ENCODE assay signal across 8 mouse cellular contexts in genomic region chr5:137628498-137629305, GRCm38 (mm10). TPM values are rescaled to one million over a fixed set of nuclear protein-coding genes. Genes with fewer than 3 reads are reported as not detected.
A peak's percentile ranks its signal among the peaks of the same experiment; 100 is the strongest.
DNase-seq lines count a peak whose midpoint lies in the region; ATAC-seq and TF ChIP-seq lines count a peak whose summit lies in the region.

Gene Fbxo24, minus strand, starts transcription at chr5:137629002.
Gene Lrch4, plus strand, starts transcription at chr5:137629121.
Gene Gm20605, plus strand, starts transcription at chr5:137629175.

- H3K4me2 ChIP-seq in CH12.LX (ENCODE audit: insufficient read depth, low read depth, poor library complexity, severe bottlenecking), result peak within 1 kb of the TSS; percentile 91
- peak within 1 kb of the TSS; percentile 86 for H3K4me2 ChIP-seq in forebrain, embryonic 11.5 days (ENCODE audit: low read depth, low read length, severe bottlenecking)
- H3K4me2 ChIP-seq in heart, embryonic 16.5 days (ENCODE audit: low read depth, low read length), result peak within 1 kb of the TSS; percentile 91
- peak within 1 kb of the TSS; percentile 93 for H3K4me2 ChIP-seq in liver, embryonic 15.5 days
- H3K4me2 ChIP-seq in neural tube, embryonic 12.5 days (replicated peaks), result peak within 1 kb of the TSS; percentile 79

- H3K36me3 ChIP-seq in CH12.LX (replicated peaks in 1 of 2; ENCODE audit: control insufficient read depth in 1 of 2, insufficient read depth in 1 of 2, low read length in 1 of 2), result peaks cover 7 to 15% of the 10 kb centered on the region in 2 experiments
- H3K36me3 ChIP-seq in forebrain, embryonic 11.5 days (ENCODE audit: control insufficient read depth, insufficient read depth, low read length), result no peaks in the 10 kb centered on the region
- H3K36me3 ChIP-seq in heart, embryonic 16.5 days (ENCODE audit: control insufficient read depth, insufficient read depth), result peaks cover under 1% of the 10 kb centered on the region; the same call in 1 of the 2 replicates
- peaks cover 10% of the 10 kb centered on the region for H3K36me3 ChIP-seq in liver, embryonic 15.5 days (replicated peaks)
- H3K36me3 ChIP-seq in neural tube, embryonic 12.5 days, result peaks cover 10% of the 10 kb centered on the region

- WGBS in forebrain, embryonic 11.5 days, result under 1% methylated on average over 45 of the region's 46 CpGs
- WGBS in heart, embryonic 16.5 days, result under 1% methylated on average over 46 of the region's 46 CpGs
- under 1% methylated on average over 46 of the region's 46 CpGs for WGBS in liver, embryonic 15.5 days (ENCODE audit: insufficient replicate concordance)
- under 1% methylated on average over 46 of the region's 46 CpGs for WGBS in neural tube, embryonic 12.5 days

- ATAC-seq in forebrain, embryonic 11.5 days (replicated peaks; ENCODE audit: low FRiP score), result peak; percentile 98
- peak; percentile 95 for ATAC-seq in heart, embryonic 16.5 days (replicated peaks; ENCODE audit: extremely low read depth, insufficient read depth, low FRiP score)
- ATAC-seq in liver, embryonic 15.5 days (ENCODE audit: insufficient read depth), result peak; percentile 92
- peak; percentile 99 for ATAC-seq in neural tube, embryonic 12.5 days (ENCODE audit: low FRiP score, low read depth)

- no peak for TF ChIP-seq CTCF in CH12.LX (conservative IDR thresholded peaks at IDR 0.05 in 1 of 2, IDR thresholded peaks at IDR 0.05 in 1 of 2; ENCODE audit: low read depth in 2 of 2, low read length in 2 of 2)

- no peak for TF ChIP-seq RAD21 in CH12.LX (IDR thresholded peaks at IDR 0.05; ENCODE audit: low read depth, low read length)

- in situ Hi-C loops in CH12.LX (cut with MboI; ENCODE audit: low pct_ligation_motif_present, low pct_unique_long_range_greater_than_20kb, low sequenced_read_pairs), result no loop called here

- dilution Hi-C loops in CH12.LX (cut with MboI; ENCODE audit: extremely low pct_ligation_motif_present, extremely low pct_unique_long_range_greater_than_20kb, low sequenced_read_pairs), result no loop called here

- H3K27ac ChIP-seq in CH12.LX (ENCODE audit: insufficient read depth, low read depth), result peak within 1 kb of the TSS; percentile 94
- H3K27ac ChIP-seq in forebrain, embryonic 11.5 days (ENCODE audit: low read depth, low read length), result peak within 1 kb of the TSS; percentile 87
- H3K27ac ChIP-seq in heart, embryonic 16.5 days (ENCODE audit: low read length), result peak within 1 kb of the TSS; percentile 93
- H3K27ac ChIP-seq in liver, embryonic 15.5 days (replicated peaks), result peak within 1 kb of the TSS; percentile 97
- peak within 1 kb of the TSS; percentile 86 for H3K27ac ChIP-seq in neural tube, embryonic 12.5 days

- peak within 1 kb of the TSS; percentile 88 for H3K9ac ChIP-seq in CH12.LX (ENCODE audit: insufficient read depth, low read depth)
- peak within 1 kb of the TSS; percentile 84 for H3K9ac ChIP-seq in forebrain, embryonic 11.5 days (ENCODE audit: low read length)
- peak within 1 kb of the TSS; percentile 89 for H3K9ac ChIP-seq in heart, embryonic 16.5 days (ENCODE audit: low read length)
- H3K9ac ChIP-seq in liver, embryonic 15.5 days, result peak within 1 kb of the TSS; percentile 87
- peak within 1 kb of the TSS; percentile 81 for H3K9ac ChIP-seq in neural tube, embryonic 12.5 days

- peak; percentile 100 for DNase-seq in CH12.LX (ENCODE audit: extremely low read depth)
- DNase-seq in c-Kit-positive CD71-positive TER-119-negative erythroid progenitor cells, embryonic 14.5 days (ENCODE audit: low read depth), result peak; percentile 100
- DNase-seq in forebrain, embryonic 11.5 days (ENCODE audit: low spot score), result peak; percentile 99
- DNase-seq in kidney, postnatal 36 days, result peak; percentile 99 to 100
- DNase-seq in telencephalon, adult 2 months (ENCODE audit: low read depth, low spot score), result peak; percentile 100

- no peak for TF ChIP-seq EP300 in CH12.LX (IDR thresholded peaks at IDR 0.05; ENCODE audit: low read length)

- peaks cover 14% of the 10 kb centered on the region for H3K79me2 ChIP-seq in CH12.LX (replicated peaks; ENCODE audit: control insufficient read depth, extremely low read depth, insufficient read depth, poor library complexity, severe bottlenecking)

- no peaks in the 10 kb centered on the region for H3K27me3 ChIP-seq in CH12.LX (replicated peaks)
- H3K27me3 ChIP-seq in forebrain, embryonic 11.5 days (ENCODE audit: control insufficient read depth, insufficient read depth, low read length), result no peaks in the 10 kb centered on the region
- no peaks in the 10 kb centered on the region for H3K27me3 ChIP-seq in heart, embryonic 16.5 days (ENCODE audit: control insufficient read depth, insufficient read depth, low read length)
- no peaks in the 10 kb centered on the region for H3K27me3 ChIP-seq in liver, embryonic 15.5 days
- H3K27me3 ChIP-seq in neural tube, embryonic 12.5 days (replicated peaks), result no peaks in the 10 kb centered on the region

- no peaks in the 10 kb centered on the region for H3K9me3 ChIP-seq in CH12.LX (replicated peaks; ENCODE audit: low read length)
- no peaks in the 10 kb centered on the region for H3K9me3 ChIP-seq in forebrain, embryonic 11.5 days (ENCODE audit: control insufficient read depth, low read length)
- H3K9me3 ChIP-seq in heart, embryonic 16.5 days (replicated peaks; ENCODE audit: control insufficient read depth, low read length), result no peaks in the 10 kb centered on the region
- H3K9me3 ChIP-seq in liver, embryonic 15.5 days (replicated peaks), result no peaks in the 10 kb centered on the region
- no peaks in the 10 kb centered on the region for H3K9me3 ChIP-seq in neural tube, embryonic 12.5 days

- peak; percentile 85 for TF ChIP-seq POLR2A in CH12.LX (IDR thresholded peaks at IDR 0.05; ENCODE audit: low read depth, low read length)

- peaks cover 14 to 42% of the 10 kb centered on the region in 2 experiments for H3K4me1 ChIP-seq in CH12.LX (ENCODE audit: control insufficient read depth in 1 of 2, insufficient read depth in 2 of 2)
- H3K4me1 ChIP-seq in forebrain, embryonic 11.5 days (replicated peaks; ENCODE audit: control insufficient read depth, insufficient read depth, low read length), result peaks cover 14% of the 10 kb centered on the region
- H3K4me1 ChIP-seq in heart, embryonic 16.5 days (ENCODE audit: control insufficient read depth, insufficient read depth, low read length), result peaks cover 25% of the 10 kb centered on the region
- peaks cover 53% of the 10 kb centered on the region for H3K4me1 ChIP-seq in liver, embryonic 15.5 days (replicated peaks)
- H3K4me1 ChIP-seq in neural tube, embryonic 12.5 days, result peaks cover 38% of the 10 kb centered on the region

- H3K4me3 ChIP-seq in CH12.LX (replicated peaks in 1 of 3; ENCODE audit: low read depth in 2 of 3, low read length in 2 of 3, poor library complexity in 1 of 3), result peak within 1 kb of the TSS; percentile 79 to 91 (median 81)
- H3K4me3 ChIP-seq in forebrain, embryonic 11.5 days (ENCODE audit: low read depth, low read length), result peak within 1 kb of the TSS; percentile 82
- peak within 1 kb of the TSS; percentile 84 for H3K4me3 ChIP-seq in heart, embryonic 16.5 days (ENCODE audit: low read length)
- peak within 1 kb of the TSS; percentile 96 for H3K4me3 ChIP-seq in liver, embryonic 15.5 days (replicated peaks)
- peak within 1 kb of the TSS; percentile 78 for H3K4me3 ChIP-seq in neural tube, embryonic 12.5 days

TF ChIP-seq in CH12.LX, 34 proteins besides CTCF, POLR2A, EP300 and RAD21 (continues in another document):
- TF ChIP-seq GABPA (IDR thresholded peaks at IDR 0.05; ENCODE audit: insufficient replicate concordance, low read depth, low read length) (no peak; the same call in 1 of the 2 replicates), CHD2 (IDR thresholded peaks at IDR 0.05; ENCODE audit: low read length) (peak; percentile 96), BHLHE40 (IDR thresholded peaks at IDR 0.05; ENCODE audit: low read depth, low read length) (peak; percentile 32; the same call in 1 of the 2 replicates), RCOR1 (conservative IDR thresholded peaks at IDR 0.05; ENCODE audit: low read depth, low read length) (peak; percentile 23; the same call in 1 of the 2 replicates), CHD1 (IDR thresholded peaks at IDR 0.05; ENCODE audit: low read depth, low read length) (no peak), NELFE (IDR thresholded peaks at IDR 0.05; ENCODE audit: low read depth, low read length) (peak; percentile 91), ZC3H11A (IDR thresholded peaks at IDR 0.05; ENCODE audit: low read depth, low read length) (no peak), SMC3 (IDR thresholded peaks at IDR 0.05; ENCODE audit: low read depth, low read length) (no peak), POLR2AphosphoS2 (IDR thresholded peaks at IDR 0.05; ENCODE audit: low read depth, low read length) (0 out of 2 replicates have a peak, but pooled peaks have one; percentile 64), MYC (IDR thresholded peaks at IDR 0.05; ENCODE audit: low read depth, low read length) (no peak), ELF1 (IDR thresholded peaks at IDR 0.05; ENCODE audit: low read depth, low read length) (peak; percentile 94)

RNA-seq across cellular contexts. Expression of gene Fbxo24, which starts in this region (rescaled TPM):
- total RNA-seq in CH12.LX (2012; rRNA removed), result 0.13 TPM in 2 replicates
- total RNA-seq in CH12.LX (2014; rRNA removed), result not detected in 2 replicates
- 0.24 and 0.26 TPM in 2 replicates for polyA plus RNA-seq in CH12.LX (2012; ENCODE audit: insufficient read length, low read depth)
- 0.12 and 0.17 TPM in 2 replicates for polyA plus RNA-seq in forebrain, embryonic 11.5 days (2014; fragmentation: Nextera tagmentation; extraction: Ambion mirVana)
- 0.12 and 0.39 TPM in 2 replicates for polyA plus RNA-seq in heart, embryonic 16.5 days (2015; fragmentation: Nextera tagmentation; extraction: Ambion mirVana)
- not detected in 2 replicates for polyA plus RNA-seq in liver, embryonic 15.5 days (2015; fragmentation: Nextera tagmentation; extraction: Ambion mirVana)
- polyA plus RNA-seq in neural tube, embryonic 12.5 days (2016; fragmentation: Nextera tagmentation; extraction: Ambion mirVana), result 0.11 and 0.39 TPM in 2 replicates

RNA-seq across cellular contexts. Expression of gene Lrch4, which starts in this region (rescaled TPM):
- total RNA-seq in CH12.LX (2012; rRNA removed) (20.0 and 25.6 TPM in 2 replicates), CH12.LX (2014; rRNA removed) (9.0 and 9.9 TPM in 2 replicates)
- 47.9 and 62.1 TPM in 2 replicates for polyA plus RNA-seq in CH12.LX (2012; ENCODE audit: insufficient read length, low read depth)
- 29.8 and 38.0 TPM in 2 replicates for polyA plus RNA-seq in forebrain, embryonic 11.5 days (2014; fragmentation: Nextera tagmentation; extraction: Ambion mirVana)
- polyA plus RNA-seq in heart, embryonic 16.5 days (2015; fragmentation: Nextera tagmentation; extraction: Ambion mirVana), result 24.8 and 31.1 TPM in 2 replicates
- polyA plus RNA-seq in liver, embryonic 15.5 days (2015; fragmentation: Nextera tagmentation; extraction: Ambion mirVana), result 25.7 and 26.4 TPM in 2 replicates
- 29.4 and 32.5 TPM in 2 replicates for polyA plus RNA-seq in neural tube, embryonic 12.5 days (2016; fragmentation: Nextera tagmentation; extraction: Ambion mirVana)

RNA-seq across cellular contexts. Expression of gene Gm20605, which starts in this region (rescaled TPM):
- total RNA-seq in CH12.LX (2012; rRNA removed) (1.1 and 1.5 TPM in 2 replicates), CH12.LX (2014; rRNA removed) (0.50 and 1.1 TPM in 2 replicates)
- 7.4 and 9.0 TPM in 2 replicates for polyA plus RNA-seq in CH12.LX (2012; ENCODE audit: insufficient read length, low read depth)
- 9.9 and 15.3 TPM in 2 replicates for polyA plus RNA-seq in forebrain, embryonic 11.5 days (2014; fragmentation: Nextera tagmentation; extraction: Ambion mirVana)
- polyA plus RNA-seq in heart, embryonic 16.5 days (2015; fragmentation: Nextera tagmentation; extraction: Ambion mirVana), result 9.1 and 12.5 TPM in 2 replicates
- 6.0 and 7.8 TPM in 2 replicates for polyA plus RNA-seq in liver, embryonic 15.5 days (2015; fragmentation: Nextera tagmentation; extraction: Ambion mirVana)
- 8.9 and 9.4 TPM in 2 replicates for polyA plus RNA-seq in neural tube, embryonic 12.5 days (2016; fragmentation: Nextera tagmentation; extraction: Ambion mirVana)

Comparison
In these comparisons a context has a peak if more than half of its experiments do, and no peak if none do; other contexts are left out.
1. Peak in every context shown above with its lines: DNase-seq, ATAC-seq, H3K4me3 ChIP-seq and H3K27ac ChIP-seq.